ENCODE assay signal across 8 mouse cellular contexts in genomic region chr15:85878848-85879497, GRCm38 (mm10). TPM values are rescaled to one million over a fixed set of nuclear protein-coding genes. Genes with fewer than 3 reads are reported as not detected.
DNase-seq lines count a peak whose midpoint lies in the region; ATAC-seq and TF ChIP-seq lines count a peak whose summit lies in the region.

Trmu (plus strand) TSS chr15:85879312.

- peak in 1 of 2 experiments; percentile 22; a peak in 1 of 4 replicates for TF ChIP-seq EP300 in MEL (IDR thresholded peaks at IDR 0.05; ENCODE audit: low read depth in 1 of 2, low read length in 2 of 2)

- DNase-seq in MEL (ENCODE audit: low read depth, low spot score): peak; percentile 93
- DNase-seq in cerebellum, adult 2 months: peak; percentile 94
- peak; percentile 91 for DNase-seq in forelimb bud, embryonic 11.5 days (ENCODE audit: low read depth, low spot score)
- DNase-seq in layer of hippocampus, adult 9-10 months (ENCODE audit: low spot score): peak; percentile 75
- DNase-seq in ovary, postnatal 10 days (ENCODE audit: low spot score): peak; percentile 69
- DNase-seq in thymus, postnatal 10 days (ENCODE audit: low spot score in 2 of 2): peak; percentile 83 to 86

- peaks cover 0 to 10% of the 10 kb centered on the region in 2 experiments; a peak in 3 of 4 replicates for H3K4me1 ChIP-seq in MEL (ENCODE audit: control insufficient read depth in 1 of 2, insufficient read depth in 2 of 2, low read length in 2 of 2)
- H3K4me1 ChIP-seq in cerebellum, adult 2 months (ENCODE audit: control insufficient read depth, insufficient read depth, low read length): peaks cover 4% of the 10 kb centered on the region; the same call in 1 of the 2 replicates
- peaks cover 13% of the 10 kb centered on the region for H3K4me1 ChIP-seq in lung, embryonic 16.5 days (replicated peaks; ENCODE audit: control insufficient read depth, insufficient read depth, low read length)

- peaks cover 2 to 10% of the 10 kb centered on the region in 2 experiments; a peak in 3 of 4 replicates for H3K36me3 ChIP-seq in MEL (ENCODE audit: control insufficient read depth in 1 of 2, insufficient read depth in 2 of 2, low read length in 2 of 2)
- H3K36me3 ChIP-seq in lung, embryonic 16.5 days (ENCODE audit: control insufficient read depth, insufficient read depth, low read length): peaks cover 31% of the 10 kb centered on the region

- H3K4me2 ChIP-seq in lung, embryonic 16.5 days (ENCODE audit: low read depth, low read length): peak within 1 kb of the TSS; percentile 92

- TF ChIP-seq POLR2A in MEL (IDR thresholded peaks at IDR 0.05; ENCODE audit: control insufficient read depth in 1 of 2, insufficient read depth in 1 of 2, low read depth in 1 of 2, low read length in 2 of 2, poor library complexity in 1 of 2): peak; percentile 82 to 95
- TF ChIP-seq POLR2A in cerebellum, adult 2 months (IDR thresholded peaks at IDR 0.05; ENCODE audit: borderline replicate concordance, insufficient read depth, low read length): peak; percentile 78

- no peaks in the 10 kb centered on the region for H3K9me3 ChIP-seq in MEL (replicated peaks; ENCODE audit: insufficient read depth, low read length)
- H3K9me3 ChIP-seq in lung, embryonic 16.5 days (ENCODE audit: control insufficient read depth, low read length): no peaks in the 10 kb centered on the region

- peak; percentile 89 to 92 for ATAC-seq in hematopoietic stem cell, adult 5-6 weeks (replicated peaks in 1 of 2; ENCODE audit: insufficient read depth in 1 of 2, low FRiP score in 2 of 2, low TSS enrichment in 1 of 2, low read depth in 1 of 2, poor library complexity in 2 of 2, severe bottlenecking in 2 of 2)
- peak; percentile 97 for ATAC-seq in lung, embryonic 16.5 days (ENCODE audit: low read depth)

- H3K27me3 ChIP-seq in MEL (ENCODE audit: control insufficient read depth in 1 of 2, insufficient read depth in 2 of 2, low read length in 2 of 2): no peaks in the 10 kb centered on the region
- H3K27me3 ChIP-seq in cerebellum, adult 2 months (ENCODE audit: control insufficient read depth, insufficient read depth, low read length): no peaks in the 10 kb centered on the region
- H3K27me3 ChIP-seq in lung, embryonic 16.5 days (ENCODE audit: control insufficient read depth, insufficient read depth, low read depth, low read length): no peaks in the 10 kb centered on the region

- H3K4me3 ChIP-seq in MEL (ENCODE audit: control insufficient read depth in 1 of 2, insufficient read depth in 1 of 2, low read depth in 2 of 2, low read length in 2 of 2): peak within 1 kb of the TSS; percentile 78 to 89
- H3K4me3 ChIP-seq in cerebellum, adult 2 months (replicated peaks; ENCODE audit: insufficient read depth, low read depth, low read length): peak within 1 kb of the TSS; percentile 87
- peak within 1 kb of the TSS; percentile 88 for H3K4me3 ChIP-seq in lung, embryonic 16.5 days (ENCODE audit: low read length)

- peak within 1 kb of the TSS; percentile 91 for H3K9ac ChIP-seq in MEL (ENCODE audit: control insufficient read depth, low read depth, low read length, poor library complexity, severe bottlenecking)
- peak within 1 kb of the TSS; percentile 92 for H3K9ac ChIP-seq in lung, embryonic 16.5 days (ENCODE audit: low read length)

- peak; percentile 51 for TF ChIP-seq RAD21 in MEL (IDR thresholded peaks at IDR 0.05; ENCODE audit: low read depth, low read length)

- WGBS in cerebellum, adult 2 months: under 1% methylated on average over 50 of the region's 50 CpGs
- under 1% methylated on average over 48 of the region's 50 CpGs for WGBS in lung, embryonic 16.5 days

- H3K79me2 ChIP-seq in MEL (ENCODE audit: control insufficient read depth, insufficient read depth, low read length, poor library complexity): peaks cover 7% of the 10 kb centered on the region

- peak within 1 kb of the TSS; percentile 67 for H3K27ac ChIP-seq in MEL (ENCODE audit: control insufficient read depth, low read depth, low read length)
- peak within 1 kb of the TSS; percentile 95 for H3K27ac ChIP-seq in cerebellum, adult 2 months (ENCODE audit: insufficient read depth, low read length)
- peak within 1 kb of the TSS; percentile 90 for H3K27ac ChIP-seq in lung, embryonic 16.5 days (ENCODE audit: low read length)

- TF ChIP-seq CTCF in MEL (IDR thresholded peaks at IDR 0.05 in 2 of 3, conservative IDR thresholded peaks at IDR 0.05 in 1 of 3; ENCODE audit: control insufficient read depth in 1 of 3, insufficient read depth in 1 of 3, low read depth in 2 of 3, low read length in 3 of 3, poor library complexity in 1 of 3, severe bottlenecking in 1 of 3): peak; percentile 33 to 73 (median 70); a peak in 4 of 6 replicates
- peak; percentile 60; the same call in 1 of the 2 replicates for TF ChIP-seq CTCF in cerebellum, adult 2 months (IDR thresholded peaks at IDR 0.05; ENCODE audit: borderline replicate concordance, insufficient read depth, low read depth, low read length)

TF ChIP-seq in MEL, 35 proteins besides CTCF, POLR2A, EP300 and RAD21:
- no peak for TF ChIP-seq CHD2 (IDR thresholded peaks at IDR 0.05; ENCODE audit: low read length)
- 0 out of 2 replicates have a peak, but pooled peaks have one; percentile 46 for TF ChIP-seq UBTF (IDR thresholded peaks at IDR 0.05; ENCODE audit: borderline replicate concordance, insufficient read depth, low read depth, low read length)
- TF ChIP-seq ZC3H11A (IDR thresholded peaks at IDR 0.05; ENCODE audit: low read depth, low read length): peak; percentile 45; the same call in 1 of the 2 replicates
- peak; percentile 83 for TF ChIP-seq SIN3A (IDR thresholded peaks at IDR 0.05; ENCODE audit: low read length)
- no peak for TF ChIP-seq MEF2A (IDR thresholded peaks at IDR 0.05; ENCODE audit: extremely low read depth, insufficient replicate concordance, low read depth, low read length, poor library complexity, severe bottlenecking)
- peak; percentile 82 for TF ChIP-seq NELFE (IDR thresholded peaks at IDR 0.05; ENCODE audit: low read depth, low read length)
- TF ChIP-seq MYB (IDR thresholded peaks at IDR 0.05; ENCODE audit: low read depth, low read length): no peak
- TF ChIP-seq TAL1 (IDR thresholded peaks at IDR 0.05; ENCODE audit: low read length): no peak
- TF ChIP-seq NRF1 (IDR thresholded peaks at IDR 0.05; ENCODE audit: insufficient read depth, low read depth, low read length, poor library complexity, severe bottlenecking): 0 out of 2 replicates have a peak, but pooled peaks have one; percentile 14
- 0 out of 2 replicates have a peak, but pooled peaks have one; percentile 6 for TF ChIP-seq ZNF384 (IDR thresholded peaks at IDR 0.05; ENCODE audit: low read depth, low read length)
- TF ChIP-seq MAZ (IDR thresholded peaks at IDR 0.05; ENCODE audit: low read depth, low read length): peak; percentile 96
- TF ChIP-seq E2F4 (IDR thresholded peaks at IDR 0.05; ENCODE audit: borderline replicate concordance, low read depth, low read length): no peak
- TF ChIP-seq MAFK (IDR thresholded peaks at IDR 0.05; ENCODE audit: borderline replicate concordance, low read depth, low read length): no peak
- peak; percentile 33; the same call in 1 of the 2 replicates for TF ChIP-seq USF1 (IDR thresholded peaks at IDR 0.05; ENCODE audit: low read depth, low read length)
- TF ChIP-seq MAX (IDR thresholded peaks at IDR 0.05; ENCODE audit: low read length): peak; percentile 74
- peak; percentile 87 for TF ChIP-seq ZMIZ1 (IDR thresholded peaks at IDR 0.05; ENCODE audit: low read depth, low read length)
- peak; percentile 61; the same call in 1 of the 2 replicates for TF ChIP-seq POLR2AphosphoS5 (IDR thresholded peaks at IDR 0.05; ENCODE audit: borderline replicate concordance, low read depth, low read length)
- peak; percentile 63 for TF ChIP-seq TBP (IDR thresholded peaks at IDR 0.05; ENCODE audit: low read depth, low read length)
- no peak for TF ChIP-seq GATA1 (IDR thresholded peaks at IDR 0.05; ENCODE audit: low read depth, low read length)
- peak; percentile 37; the same call in 1 of the 2 replicates for TF ChIP-seq BHLHE40 (IDR thresholded peaks at IDR 0.05; ENCODE audit: borderline replicate concordance, low read depth, low read length)
- no peak for TF ChIP-seq KAT2A (conservative IDR thresholded peaks at IDR 0.05; ENCODE audit: low read depth, low read length)
- TF ChIP-seq ZKSCAN1 (IDR thresholded peaks at IDR 0.05; ENCODE audit: low read depth, low read length): no peak
- peak; percentile 33; the same call in 1 of the 2 replicates for TF ChIP-seq RCOR1 (IDR thresholded peaks at IDR 0.05; ENCODE audit: low read depth, low read length)
- peak; percentile 47 for TF ChIP-seq ELF1 (IDR thresholded peaks at IDR 0.05; ENCODE audit: low read depth, low read length)
- TF ChIP-seq ETS1 (IDR thresholded peaks at IDR 0.05; ENCODE audit: low read depth, low read length): 0 out of 2 replicates have a peak, but pooled peaks have one; percentile 23
- no peak for TF ChIP-seq GABPA (IDR thresholded peaks at IDR 0.05; ENCODE audit: low read depth, low read length)
- TF ChIP-seq CHD1 (IDR thresholded peaks at IDR 0.05; ENCODE audit: low read depth, low read length): 0 out of 2 replicates have a peak, but pooled peaks have one; percentile 8
- TF ChIP-seq SMC3 (IDR thresholded peaks at IDR 0.05; ENCODE audit: low read depth, low read length): peak; percentile 65
- TF ChIP-seq MYC (IDR thresholded peaks at IDR 0.05; ENCODE audit: low read depth, low read length): peak; percentile 41; the same call in 1 of the 2 replicates
- no peak for TF ChIP-seq JUND (IDR thresholded peaks at IDR 0.05; ENCODE audit: low read depth, low read length)
- peak; percentile 85 for TF ChIP-seq HCFC1 (IDR thresholded peaks at IDR 0.05; ENCODE audit: low read depth, low read length)
- TF ChIP-seq TCF12 (IDR thresholded peaks at IDR 0.05; ENCODE audit: low read depth, low read length): peak; percentile 64; the same call in 1 of the 2 replicates
- TF ChIP-seq MXI1 (IDR thresholded peaks at IDR 0.05; ENCODE audit: low read depth, low read length): peak; percentile 81
- TF ChIP-seq POLR2AphosphoS2 (IDR thresholded peaks at IDR 0.05; ENCODE audit: low read length): no peak; the same call in 1 of the 2 replicates
- TF ChIP-seq USF2 (IDR thresholded peaks at IDR 0.05; ENCODE audit: borderline replicate concordance in 1 of 2, insufficient read depth in 1 of 2, low read depth in 1 of 2, low read length in 2 of 2): no peak

RNA-seq across cellular contexts. Expression of gene Trmu, which starts in this region (rescaled TPM):
- total RNA-seq in MEL (2012; rRNA removed): 19.1 and 21.9 TPM in 2 replicates
- 10 to 100 TPM in 1 of 2 experiments, not detected in 1; 22.2 TPM for polyA plus RNA-seq in MEL (2012; ENCODE audit: insufficient read depth in 1 of 2, insufficient read length in 2 of 2, low read depth in 1 of 2, low replicate concordance in 2 of 2, missing spikeins in 1 of 2)
- 72.9 and 73.4 TPM in 2 replicates for polyA plus RNA-seq in cerebellum, adult 2 months (2012; rRNA removed)
- 18.3 and 30.9 TPM in 2 replicates for total RNA-seq in hematopoietic stem cell, adult 5-6 weeks (2017)
- 41.6 and 48.8 TPM in 2 replicates for polyA plus RNA-seq in lung, embryonic 16.5 days (2015; fragmentation: Nextera tagmentation; extraction: Ambion mirVana)

Comparison
In these comparisons a context has a peak if more than half of its experiments do, and no peak if none do; other contexts are left out.
1. Peak in every context shown above with its lines: DNase-seq, ATAC-seq, H3K4me3 ChIP-seq and H3K27ac ChIP-seq.